Mouse (Mus musculus) cerebellum, postnatal 36 days (tissue): Measurements from ENCODE around the gene Actn4.
A peak's percentile ranks its signal among the peaks of the same experiment; 100 is the strongest.

Source experiments
- DNase-seq, 2 experiments: peaks; one replicate each; pipeline ENCODE4 v3.0.0; 2021 to 2022; ENCODE audit warnings: mixed read lengths in 2 of 2

Actn4 gene

DNA sequence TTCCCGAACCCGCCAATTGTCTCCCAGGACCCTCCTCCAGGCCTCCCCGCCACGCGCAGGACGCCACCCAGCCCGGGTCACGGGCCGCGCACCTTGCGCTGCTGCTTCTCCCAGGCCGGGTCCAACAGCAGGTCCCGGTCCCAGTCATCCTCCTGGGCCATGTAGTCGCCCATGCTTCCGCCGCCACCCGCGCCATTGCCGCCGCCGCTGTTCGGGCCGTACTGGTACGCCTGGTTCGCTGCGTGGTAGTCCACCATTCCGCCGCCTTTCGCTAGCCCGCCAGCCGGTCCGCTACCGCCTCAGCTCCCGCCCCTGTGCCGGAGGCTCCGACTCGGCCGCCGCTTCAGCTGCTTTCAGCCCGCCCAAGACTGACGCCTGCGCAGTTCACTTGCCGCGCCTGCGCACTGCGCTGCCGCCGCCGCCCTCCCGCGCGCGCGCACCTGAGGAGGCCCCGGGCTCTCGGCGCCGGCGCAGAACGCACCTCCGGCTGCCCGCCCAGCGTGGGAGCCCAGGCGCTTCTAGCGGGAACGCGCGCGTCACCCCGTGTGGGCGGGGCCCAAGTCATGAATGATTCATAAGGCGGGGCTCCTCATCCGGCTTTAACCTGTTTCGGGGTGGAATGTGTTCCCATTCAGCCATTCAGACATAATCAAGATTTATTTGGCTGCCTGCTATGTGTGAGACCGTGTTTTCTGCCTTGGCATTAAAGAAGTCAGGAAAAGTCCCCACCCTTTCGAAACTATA, at the start of gene Actn4:
Gene Actn4, minus strand, starts transcription at position 414 of the 744 bp plus-strand sequence.
- DNase-seq, result peak; percentile 98 to 99

DNA sequence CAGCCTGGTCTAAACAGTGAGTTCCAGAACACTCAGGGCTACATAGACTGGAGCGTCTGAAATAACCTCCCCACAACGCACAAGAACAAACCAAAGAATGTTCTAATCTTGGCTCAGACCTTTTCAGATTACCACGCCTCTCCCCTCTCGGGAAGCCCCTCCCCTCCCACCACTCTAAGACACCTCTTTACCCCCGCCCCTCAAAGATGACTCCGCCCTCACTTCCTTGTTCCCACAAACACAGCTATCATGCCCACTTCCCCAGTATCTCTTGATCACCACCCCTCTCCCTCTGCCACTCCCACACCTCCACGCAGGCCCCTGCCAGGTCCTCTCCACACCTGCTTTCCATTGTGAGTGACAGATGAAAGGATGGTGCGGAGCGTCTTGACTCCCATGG, 46.6 kb upstream of the Actn4 start:
- DNase-seq, result no peak

DNA sequence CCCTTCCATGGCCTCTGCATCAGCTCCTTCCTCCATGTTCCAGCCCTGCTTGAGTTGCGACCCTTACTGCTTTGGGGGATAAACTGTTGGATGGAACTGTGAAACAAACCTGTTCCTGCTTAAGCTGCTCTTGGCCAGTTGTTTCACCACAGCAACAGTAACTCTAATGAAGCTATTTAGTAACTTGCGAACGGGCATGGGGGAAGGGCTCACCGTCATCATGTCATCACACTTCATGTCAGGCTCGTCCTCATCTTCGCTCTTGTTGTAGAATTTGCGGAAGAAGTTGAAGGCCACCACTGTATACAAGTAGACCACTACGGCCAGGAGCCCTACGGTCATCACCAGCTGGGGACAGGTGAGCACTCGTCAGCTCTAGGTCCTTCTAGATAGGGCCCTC, 46.0 kb upstream of the Actn4 start:
- DNase-seq, result no peak

DNA sequence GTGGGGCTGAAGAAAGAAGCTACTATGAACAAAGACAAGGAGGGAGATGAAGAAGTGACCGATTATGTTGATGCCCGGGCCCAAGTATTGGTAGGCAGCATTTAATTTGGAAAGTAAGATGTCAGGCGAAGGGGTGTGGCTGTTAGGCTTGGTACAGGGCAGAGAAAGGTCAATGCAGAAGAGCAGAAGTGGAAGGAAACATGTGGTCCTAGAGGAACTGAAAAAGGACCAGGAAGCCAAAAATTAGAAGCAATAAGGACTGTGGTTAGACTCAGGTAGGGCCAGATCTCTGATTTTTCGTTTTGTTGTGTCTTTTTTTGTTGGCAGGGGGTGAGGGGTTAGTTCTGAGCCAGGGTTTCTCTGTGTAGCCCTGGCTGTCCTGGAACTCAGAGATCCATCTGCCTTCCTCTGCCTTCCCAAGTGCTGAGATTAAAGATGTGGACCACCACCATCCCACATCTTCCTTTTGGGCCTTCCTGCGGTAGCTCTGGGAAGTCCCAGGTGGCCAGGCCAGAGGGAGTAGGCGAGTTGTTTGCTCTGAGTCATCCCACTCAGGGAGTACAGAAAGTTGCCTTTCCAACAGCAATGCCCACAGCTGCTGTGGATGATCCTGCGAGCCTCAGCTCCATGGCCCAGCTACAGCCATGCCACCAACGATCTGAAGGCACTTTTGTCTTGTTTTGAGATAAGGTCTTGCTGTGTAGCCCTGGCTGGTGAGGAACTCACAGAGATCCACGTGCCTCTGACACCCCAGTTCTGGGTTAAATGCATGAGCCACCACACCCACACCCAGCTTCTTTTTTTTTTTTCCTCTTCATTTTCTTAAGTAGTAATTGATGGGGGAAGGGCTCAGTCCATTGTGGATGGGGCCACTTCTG, 45.3 kb upstream of the Actn4 start:
- no peak for DNase-seq

DNA sequence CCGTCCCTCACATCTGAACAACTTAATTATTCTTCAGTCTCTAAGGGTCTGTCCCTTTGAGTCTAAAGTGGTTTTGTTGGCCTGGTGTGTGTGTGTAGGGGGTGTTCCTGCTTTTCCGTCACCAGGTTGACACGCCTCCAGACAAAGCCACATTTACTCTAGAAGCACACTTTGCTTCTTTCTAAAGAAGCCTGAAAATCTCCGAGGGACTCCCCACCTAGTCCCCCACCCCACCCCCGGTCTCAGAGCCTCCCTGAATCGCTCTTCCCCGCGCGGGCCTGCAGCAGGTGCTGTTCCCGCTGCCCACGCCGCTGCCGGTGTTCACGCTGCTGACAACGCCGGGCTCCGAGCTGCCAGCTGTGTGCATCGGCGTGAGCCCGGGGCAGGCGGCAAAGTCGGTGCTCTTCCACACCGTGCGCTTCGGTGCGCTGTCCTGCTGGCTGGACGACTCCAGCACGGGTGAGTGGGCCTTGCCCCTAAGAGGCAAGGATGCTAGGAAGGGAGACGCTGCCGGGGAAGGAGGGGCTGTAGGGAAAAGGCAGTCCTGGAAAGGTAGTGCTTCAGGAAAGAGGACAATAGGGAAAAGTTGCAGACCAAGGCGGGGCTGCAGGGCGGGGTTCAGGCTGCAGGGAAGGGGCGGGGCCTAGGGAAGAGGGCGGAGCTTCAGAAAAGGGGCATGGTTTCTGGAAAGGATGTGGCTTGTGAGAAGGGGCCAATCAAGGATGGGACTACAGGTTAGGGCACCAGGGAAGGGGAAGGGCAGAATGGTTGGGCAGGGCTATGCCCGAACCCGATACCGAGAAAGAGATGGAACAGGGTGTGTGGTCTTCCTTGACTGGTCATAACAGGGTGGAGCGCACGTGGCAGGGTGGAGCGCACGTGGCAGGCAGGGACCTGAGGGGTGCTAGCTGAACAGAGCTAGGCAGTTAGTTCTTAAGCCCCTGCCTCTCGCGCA, 38.8 kb upstream of the Actn4 start:
- no peak for DNase-seq

DNA sequence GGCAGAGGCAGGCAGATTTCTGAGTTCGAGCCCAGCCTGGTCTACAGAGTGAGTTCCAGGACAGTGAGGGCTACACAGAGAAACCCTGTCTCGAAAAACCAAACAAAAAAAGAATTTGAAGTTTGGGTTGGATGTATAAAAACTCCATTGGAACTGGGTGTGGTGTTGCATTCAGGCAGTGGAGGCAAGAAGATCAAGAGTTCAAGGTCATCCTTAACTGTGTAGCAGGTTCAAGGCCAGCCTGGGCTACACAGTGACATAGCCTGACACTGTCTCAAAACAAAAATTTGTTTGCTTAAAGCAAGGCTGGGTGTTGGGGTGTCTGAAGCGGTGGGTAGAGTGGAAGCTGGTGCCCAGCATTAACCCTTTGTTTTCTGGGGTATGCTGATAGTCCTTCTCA, 31.3 kb upstream of the Actn4 start:
- no peak for DNase-seq

DNA sequence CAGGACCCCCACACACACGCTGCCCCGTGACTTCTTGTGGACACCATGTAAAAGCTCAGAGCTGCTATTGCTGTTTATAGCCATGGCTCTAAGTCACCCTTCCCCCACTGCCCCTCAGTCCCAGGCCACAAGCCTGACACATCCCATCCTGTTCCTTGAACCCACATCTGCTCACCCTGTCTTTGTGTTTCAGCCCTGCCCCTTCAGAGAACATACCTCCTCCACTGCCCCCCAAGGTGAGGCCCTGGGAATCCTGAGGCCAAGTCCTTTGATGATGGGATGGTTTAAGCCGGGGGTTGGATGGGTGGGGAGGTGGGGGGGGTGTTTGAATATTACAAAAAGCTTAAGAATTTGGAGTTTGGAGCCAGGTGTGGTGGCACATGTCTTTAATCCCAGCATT, 30.9 kb upstream of the Actn4 start:
- DNase-seq, result no peak

DNA sequence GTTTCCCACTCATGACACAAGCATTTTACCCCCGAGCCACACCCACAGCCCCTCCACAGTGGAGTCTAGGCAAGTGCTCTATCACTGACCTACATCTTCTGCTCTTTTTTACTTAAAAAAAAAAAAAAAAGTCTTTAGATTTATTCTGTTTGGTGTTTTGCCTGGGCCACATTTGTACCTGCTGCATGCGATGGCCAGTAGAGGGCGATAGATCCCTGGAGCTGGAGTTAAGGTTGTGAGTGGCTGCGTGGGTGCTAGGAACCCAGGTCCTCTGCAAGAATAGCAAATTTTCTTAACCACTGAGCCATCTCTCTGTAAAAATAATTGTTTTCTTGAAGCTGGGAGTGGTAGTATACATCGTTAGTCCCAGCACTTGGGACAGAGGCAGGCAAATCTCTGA, 29.5 kb upstream of the Actn4 start:
- no peak for DNase-seq

DNA sequence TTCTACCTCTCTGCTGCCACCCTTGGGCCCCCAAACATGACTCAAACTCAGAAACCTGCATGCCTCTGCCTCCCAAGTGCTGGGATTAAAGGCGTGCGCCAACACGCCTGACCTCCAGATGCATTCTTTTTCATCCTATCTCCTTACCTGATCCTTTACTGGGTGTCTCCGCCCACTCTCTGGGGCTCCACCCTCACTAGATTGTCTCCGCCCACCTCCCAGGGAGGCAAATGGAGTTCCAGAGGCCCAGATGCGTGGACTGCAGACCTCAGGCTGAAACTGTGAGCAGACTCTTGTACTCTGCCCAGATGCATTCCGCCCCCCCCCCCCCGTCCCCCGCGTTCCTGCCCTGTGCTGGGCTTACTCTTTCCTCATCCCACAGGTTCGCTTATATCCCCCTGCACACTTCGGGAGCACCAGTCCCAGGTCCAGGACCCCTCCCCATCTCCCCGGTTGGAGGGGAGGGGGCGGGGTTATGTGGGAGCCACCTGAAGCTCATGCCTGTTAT, 28.7 kb upstream of the Actn4 start:
- DNase-seq, result no peak

DNA sequence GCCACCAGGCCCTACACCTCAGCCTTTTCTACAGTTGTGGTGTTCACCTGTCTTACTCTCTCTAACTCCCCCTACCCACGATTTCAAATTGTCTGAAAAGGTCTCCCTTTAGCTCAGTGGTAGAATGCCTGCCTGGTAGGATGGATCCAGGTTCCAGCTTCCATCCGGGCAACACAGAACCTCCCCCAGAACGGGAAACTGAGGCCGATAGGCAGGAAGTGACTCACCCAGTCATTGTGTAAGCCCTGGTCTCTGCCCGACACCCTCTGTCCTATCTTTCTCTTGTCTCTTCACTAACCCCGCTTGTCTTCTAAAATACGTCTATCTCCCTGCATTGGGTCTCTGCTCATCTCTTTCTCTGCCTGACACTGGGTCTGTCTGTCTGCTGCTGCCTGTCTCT, 23.1 kb upstream of the Actn4 start:
- DNase-seq, result no peak

DNA sequence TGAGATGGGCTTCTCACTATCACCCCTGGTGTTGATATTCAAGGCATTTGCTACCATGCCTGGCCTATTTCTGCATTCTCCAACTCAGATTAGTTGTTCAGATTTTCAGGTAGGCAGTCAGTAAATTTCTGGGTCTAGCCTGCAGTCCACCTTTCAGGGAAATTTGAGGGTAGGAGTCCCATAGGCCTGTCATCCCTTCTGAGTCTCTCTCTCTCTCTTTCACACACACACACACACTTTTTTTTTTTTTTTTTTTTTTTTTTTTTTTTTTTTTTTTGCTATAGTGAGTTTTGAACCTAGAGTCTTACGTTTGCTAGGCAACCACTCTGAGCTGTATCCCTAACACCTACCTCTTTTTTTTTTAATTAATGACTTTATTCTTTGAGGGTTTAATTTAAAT, 22.3 kb upstream of the Actn4 start:
- DNase-seq, result no peak

DNA sequence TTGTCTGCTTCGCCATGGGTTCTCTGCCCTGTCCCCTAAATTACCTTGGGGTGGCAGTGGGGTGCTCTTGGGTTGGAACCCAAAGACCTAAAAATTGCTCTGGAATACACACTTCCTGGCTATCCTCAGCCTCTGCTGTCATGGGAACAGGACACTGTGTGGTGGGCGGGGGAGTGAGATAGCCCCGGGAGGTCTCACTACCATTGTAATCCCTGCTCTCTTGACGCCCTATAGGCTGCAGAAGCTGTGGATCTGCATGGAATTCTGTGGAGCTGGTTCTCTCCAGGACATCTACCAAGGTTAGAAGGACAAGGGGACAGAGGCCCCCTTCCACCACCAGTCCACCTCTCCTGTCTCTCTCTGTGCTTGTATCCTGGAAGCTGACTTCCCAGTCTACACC, 21.7 kb upstream of the Actn4 start:
- DNase-seq, result no peak

DNA sequence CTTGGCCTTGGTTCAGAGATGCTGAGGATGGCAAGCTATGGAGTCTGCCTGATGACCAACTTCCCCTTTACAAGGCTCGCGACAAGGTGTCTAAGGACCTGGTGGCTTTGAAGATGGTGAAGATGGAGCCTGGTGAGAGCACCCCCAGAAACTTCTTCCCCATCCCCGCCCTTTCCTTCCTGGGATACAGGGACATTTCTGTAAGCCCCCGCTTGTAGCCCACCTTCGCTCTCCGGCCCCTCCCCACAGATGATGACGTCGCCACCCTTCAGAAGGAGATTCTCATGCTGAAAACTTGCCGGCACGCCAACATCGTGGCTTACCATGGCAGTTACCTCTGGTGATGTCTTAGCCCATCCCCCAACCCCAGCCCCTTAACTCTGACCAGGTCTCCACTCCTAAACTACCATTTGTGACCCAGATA, 21.0 kb upstream of the Actn4 start:
- no peak for DNase-seq

DNA sequence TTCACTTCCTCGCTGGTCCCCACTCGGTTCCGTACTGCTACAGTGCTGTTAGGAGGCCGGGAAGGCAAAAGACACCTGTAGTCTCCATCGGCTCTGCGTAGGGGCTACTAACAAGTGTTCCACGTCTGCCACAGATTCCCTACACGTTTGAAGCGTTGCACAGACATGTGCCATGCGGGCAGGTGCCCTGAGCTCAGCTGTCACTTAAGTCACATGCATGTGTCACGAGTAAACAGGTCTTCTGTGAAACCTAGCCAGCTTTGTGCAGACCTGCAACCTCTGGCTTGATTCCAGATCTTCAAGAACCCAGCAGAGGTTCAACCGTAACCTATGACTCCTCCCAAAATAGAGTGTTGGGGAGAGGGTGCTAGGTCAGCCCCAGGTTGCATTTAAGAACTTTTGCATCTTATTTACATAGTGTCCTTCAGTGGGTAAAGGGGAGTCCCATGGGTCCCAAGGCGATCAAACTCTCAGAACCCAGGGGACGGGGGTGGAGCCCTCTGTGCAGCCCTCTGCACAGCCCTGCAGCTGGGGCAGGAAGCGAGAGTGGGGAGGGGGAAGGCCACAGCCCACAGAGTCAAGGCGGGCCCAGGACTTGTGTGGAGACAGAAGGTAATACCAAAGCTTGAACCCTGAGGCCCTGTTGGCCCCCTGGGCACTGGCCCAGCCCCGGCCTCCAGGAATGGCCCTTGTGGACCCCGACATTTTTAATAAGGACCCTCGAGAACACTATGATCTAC, 20.3 kb upstream of the Actn4 start:
- no peak for DNase-seq

DNA sequence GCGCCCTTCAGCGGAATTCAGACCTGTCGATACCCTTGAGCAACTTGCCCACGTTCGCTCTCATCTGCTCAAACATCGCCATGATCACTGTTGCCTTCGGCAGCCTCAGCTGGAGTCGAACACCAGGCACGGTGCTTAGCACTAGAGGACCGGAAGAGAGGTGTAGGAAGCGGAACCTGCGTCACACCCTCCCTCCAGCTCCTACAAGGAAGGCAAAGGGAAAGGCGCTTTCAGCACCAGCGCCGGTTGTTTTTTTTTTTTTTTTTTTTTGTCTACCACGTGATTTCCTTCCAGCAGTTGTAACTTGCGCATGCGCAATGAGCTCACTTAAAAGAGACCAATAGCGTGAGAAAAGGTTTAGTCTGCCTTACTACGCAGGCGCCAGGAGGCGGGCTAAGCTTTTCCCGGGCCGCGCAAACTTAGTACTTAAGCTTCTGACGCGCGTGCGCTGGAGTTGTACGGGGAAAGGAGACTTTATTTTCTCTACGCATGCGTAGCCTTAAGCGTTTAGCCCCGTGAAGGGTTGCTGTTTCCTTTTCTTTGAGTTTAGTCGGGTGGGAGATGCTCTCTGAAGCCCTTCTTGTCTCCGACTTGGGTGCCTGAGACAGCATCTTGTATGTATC, 19.6 kb upstream of the Actn4 start, which contains the start of the genes Eif3k and Map4k1:
Gene Eif3k, minus strand, starts transcription at position 214 of the 623 bp plus-strand sequence.
Gene Map4k1, plus strand, starts transcription at position 400 of the 623 bp plus-strand sequence.
- DNase-seq, result peak; percentile 93 to 97

DNA sequence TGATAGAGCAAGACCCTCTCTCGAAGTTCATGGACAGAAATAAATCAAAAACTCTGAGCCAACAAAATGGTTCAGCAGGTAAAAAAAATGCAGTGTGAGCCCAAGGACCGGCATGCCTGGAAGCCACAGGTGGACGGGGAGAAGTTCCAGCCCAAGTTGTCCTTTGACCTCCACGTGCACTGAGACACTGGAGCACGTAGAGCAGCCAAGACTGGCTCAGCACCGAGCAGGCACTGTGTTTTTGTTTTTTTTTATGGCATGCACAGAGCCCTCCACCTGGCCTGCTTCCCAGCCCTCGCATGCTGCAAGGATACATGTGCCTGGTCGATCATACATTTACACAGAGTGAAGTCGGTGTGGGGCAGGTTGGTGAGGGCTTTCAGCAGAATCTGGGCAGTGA, 15.4 kb upstream of the Actn4 start:
- no peak for DNase-seq

DNA sequence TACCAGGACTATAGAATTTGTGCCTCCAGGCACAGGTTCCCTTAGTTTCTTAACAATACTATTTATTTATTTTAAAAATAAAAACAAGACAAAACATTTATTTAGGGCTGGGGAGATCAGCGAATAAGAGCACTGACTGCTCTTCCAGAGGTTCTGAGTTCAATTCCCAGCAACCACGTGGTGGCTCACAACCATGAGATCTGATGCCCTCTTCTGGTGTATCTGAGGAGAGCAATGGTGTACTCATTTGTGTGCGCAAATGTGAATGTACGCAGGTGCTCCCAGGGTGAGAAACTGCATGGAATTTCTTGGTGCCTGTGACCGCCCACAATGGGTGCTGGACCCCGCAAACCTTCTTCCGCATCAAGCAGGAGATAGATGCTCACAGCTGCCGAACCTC, 10.9 kb upstream of the Actn4 start:
- no peak for DNase-seq

DNA sequence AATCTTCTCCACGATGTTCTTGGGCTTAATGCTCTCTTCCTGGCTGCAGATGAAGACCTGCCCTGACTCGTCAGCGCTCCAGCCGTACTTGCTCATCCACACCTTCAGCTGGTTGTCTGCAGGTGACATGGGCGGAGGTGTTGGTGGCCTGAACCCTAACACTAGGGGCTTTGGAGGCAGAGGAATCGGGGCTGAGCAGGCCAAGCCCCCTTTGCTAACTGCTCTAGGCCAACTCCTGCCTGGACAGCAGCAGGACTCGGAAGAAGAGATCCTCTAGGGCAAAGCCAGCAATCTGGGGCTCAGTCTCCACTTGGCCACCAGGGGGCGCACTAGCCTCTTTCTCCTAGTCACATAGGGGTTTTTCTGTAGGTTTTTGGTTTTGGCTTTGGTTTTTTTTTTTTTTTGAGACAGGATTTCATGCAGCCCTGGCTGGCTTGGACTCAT, 10.4 kb upstream of the Actn4 start:
- peak; percentile 81 to 84 for DNase-seq

DNA sequence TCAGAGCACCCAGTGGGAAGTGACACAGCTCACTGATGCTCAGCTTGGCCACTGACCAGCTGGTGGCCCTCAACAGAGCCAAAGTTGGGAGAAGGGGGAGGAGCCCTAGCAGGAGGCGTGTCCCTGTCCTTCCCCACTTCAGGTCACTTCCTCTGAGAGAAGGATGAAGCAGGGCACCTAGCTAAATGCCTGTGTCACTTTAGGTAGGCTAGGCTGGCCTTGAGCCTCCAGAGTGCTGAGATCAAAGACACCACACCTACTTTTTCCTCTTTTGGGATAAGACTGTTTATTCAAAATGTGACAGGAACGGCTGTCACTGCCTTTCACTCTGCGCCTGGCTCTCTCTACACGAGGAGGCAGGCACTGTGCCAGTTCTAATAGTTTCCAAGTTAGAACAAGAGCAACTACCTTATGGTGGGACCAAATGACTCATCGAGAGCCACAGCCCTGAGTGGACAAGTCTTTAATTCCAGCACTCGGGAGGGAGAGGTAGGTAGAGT, 9.7 kb upstream of the Actn4 start:
- no peak for DNase-seq

DNA sequence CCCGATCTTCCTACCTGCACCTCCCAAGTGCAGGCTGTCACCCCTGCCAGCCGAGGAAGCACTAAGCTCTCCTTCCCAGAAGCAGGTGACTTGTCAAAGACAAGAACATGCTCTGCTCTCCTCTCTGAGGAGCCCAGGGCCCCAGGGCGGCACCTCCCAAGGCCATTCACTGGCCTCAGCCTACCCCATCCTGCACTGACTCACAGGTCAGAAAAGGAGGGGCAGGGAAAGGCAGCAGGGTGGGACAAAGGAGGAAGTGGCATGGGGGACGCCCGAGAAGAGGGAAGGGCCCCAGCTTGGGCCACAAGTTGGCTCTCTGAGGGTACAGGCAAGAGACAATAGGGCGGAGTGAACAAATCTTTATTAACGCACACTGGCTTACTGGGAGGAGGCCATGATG, 8.9 kb upstream of the Actn4 start:
- DNase-seq, result no peak
